Mouse (Mus musculus) heart, adult 2 months (tissue): Measurements from ENCODE around the gene Robo2.

ENCODE experiments used
- CTCF ChIP-seq: fragments of 200-600 bp; IDR thresholded peaks from 2 replicates; pipeline ENCODE4 v1.8.1; 2022; ENCODE audit warnings: antibody characterized with exemption, mild to moderate bottlenecking, moderate library complexity
- EP300 ChIP-seq: fragments of 200-500 bp; IDR thresholded peaks from 2 replicates; pipeline ENCODE4 v1.6.1; 2011; ENCODE audit warnings: low read depth, low read length, control low read depth; ENCODE audit not compliant: insufficient read depth

DNA sequence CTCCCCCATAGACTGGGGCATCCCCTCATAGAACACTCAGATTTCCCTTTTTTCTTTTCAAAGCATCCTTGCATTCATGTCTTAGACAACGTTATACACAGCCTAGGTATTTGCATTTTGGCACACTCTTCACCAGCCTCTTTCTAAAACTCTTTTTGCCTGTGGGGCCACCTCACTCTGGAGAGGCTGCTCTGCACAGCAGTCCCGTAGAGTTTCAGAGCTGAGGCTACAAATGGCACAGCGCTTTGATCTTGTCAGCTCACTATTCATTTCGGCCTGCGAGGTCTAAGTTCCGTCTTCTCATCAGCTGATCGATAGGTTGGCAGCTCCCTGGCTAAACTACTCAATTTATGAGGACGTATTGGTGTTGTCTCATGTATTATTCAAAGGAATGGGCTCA is 123.7 kb downstream of the Robo2 start:
- TF ChIP-seq EP300 (no peak), CTCF (no peak)
